In genomic region chr11:98329081-98329959, GRCm38 (mm10) we compare ENCODE assay signal across 8 mouse cellular contexts. TPM values are rescaled to one million over a fixed set of nuclear protein-coding genes. Genes with fewer than 3 reads are reported as not detected.
DNase-seq lines count a peak whose midpoint lies in the region; ATAC-seq lines count a peak whose summit lies in the region.

Gene Neurod2, minus strand, starts transcription at chr11:98329648.

- H3K9ac ChIP-seq in heart, embryonic 12.5 days = no peak within 1 kb of the TSS
- H3K9ac ChIP-seq in limb, embryonic 11.5 days (ENCODE audit: low read length) = no peak within 1 kb of the TSS

- no peaks in the 10 kb centered on the region for H3K9me3 ChIP-seq in heart, embryonic 12.5 days (replicated peaks)
- no peaks in the 10 kb centered on the region for H3K9me3 ChIP-seq in hindbrain, embryonic 10.5 days
- H3K9me3 ChIP-seq in limb, embryonic 11.5 days (ENCODE audit: control insufficient read depth, low read length) = no peaks in the 10 kb centered on the region

- no peak within 1 kb of the TSS for H3K27ac ChIP-seq in heart, embryonic 12.5 days (ENCODE audit: poor library complexity, severe bottlenecking)
- peak within 1 kb of the TSS; percentile 4; the same call in 1 of the 2 replicates for H3K27ac ChIP-seq in hindbrain, embryonic 10.5 days
- no peak within 1 kb of the TSS for H3K27ac ChIP-seq in limb, embryonic 11.5 days (replicated peaks; ENCODE audit: low read depth, low read length)

- peaks cover 25% of the 10 kb centered on the region for H3K4me1 ChIP-seq in heart, embryonic 12.5 days (replicated peaks)
- H3K4me1 ChIP-seq in hindbrain, embryonic 10.5 days (replicated peaks) = peaks cover 40% of the 10 kb centered on the region
- 0 out of 2 replicates have a peak, but pooled peaks cover 7% of the 10 kb centered on the region for H3K4me1 ChIP-seq in limb, embryonic 11.5 days (ENCODE audit: control insufficient read depth, insufficient read depth, low read length)

- H3K4me3 ChIP-seq in heart, embryonic 12.5 days = peak within 1 kb of the TSS; percentile 37
- H3K4me3 ChIP-seq in hindbrain, embryonic 10.5 days = peak within 1 kb of the TSS; percentile 43
- H3K4me3 ChIP-seq in limb, embryonic 11.5 days (ENCODE audit: low read depth, low read length) = peak within 1 kb of the TSS; percentile 17; the same call in 1 of the 2 replicates

- 4% methylated on average over 38 of the region's 38 CpGs for WGBS in heart, embryonic 12.5 days
- 1% methylated on average over 38 of the region's 38 CpGs for WGBS in hindbrain, embryonic 10.5 days
- 3% methylated on average over 38 of the region's 38 CpGs for WGBS in limb, embryonic 11.5 days

- H3K4me2 ChIP-seq in heart, embryonic 12.5 days = peak within 1 kb of the TSS; percentile 64
- H3K4me2 ChIP-seq in limb, embryonic 11.5 days (ENCODE audit: low read depth, severe bottlenecking) = peak within 1 kb of the TSS; percentile 17; the same call in 1 of the 2 replicates

- ATAC-seq in heart, embryonic 12.5 days (ENCODE audit: insufficient number of reproducible peaks, low FRiP score) = no peak
- ATAC-seq in cerebellum, adult (ENCODE audit: insufficient number of reproducible peaks, low FRiP score, low TSS enrichment) = peak; percentile 65; the same call in 1 of the 2 replicates
- no peak for ATAC-seq in limb, embryonic 11.5 days (ENCODE audit: insufficient number of reproducible peaks, low FRiP score, low TSS enrichment, low read depth)

- no peaks in the 10 kb centered on the region for H3K36me3 ChIP-seq in heart, embryonic 12.5 days
- no peaks in the 10 kb centered on the region for H3K36me3 ChIP-seq in hindbrain, embryonic 10.5 days
- H3K36me3 ChIP-seq in limb, embryonic 11.5 days (ENCODE audit: control insufficient read depth, insufficient read depth, low read length) = no peaks in the 10 kb centered on the region

- H3K27me3 ChIP-seq in heart, embryonic 12.5 days (replicated peaks) = peaks cover 98% of the 10 kb centered on the region
- H3K27me3 ChIP-seq in hindbrain, embryonic 10.5 days (ENCODE audit: insufficient read depth, poor library complexity, severe bottlenecking) = peaks cover 100% of the 10 kb centered on the region
- H3K27me3 ChIP-seq in limb, embryonic 11.5 days (ENCODE audit: control insufficient read depth, insufficient read depth, low read length) = peaks cover 96% of the 10 kb centered on the region

- DNase-seq in heart, postnatal 4 days = no peak
- DNase-seq in hindbrain, embryonic 10.5 days (ENCODE audit: low spot score) = peak; percentile 31
- DNase-seq in limb, embryonic 11.5 days (ENCODE audit: low spot score) = no peak
- DNase-seq in right cerebral cortex, postnatal 4 days = peak; percentile 82
- DNase-seq in adrenal gland, adult 8-10 months = no peak
- no peak for DNase-seq in adrenal gland, adult 18-20 months (ENCODE audit: low spot score in 2 of 2)

RNA-seq across cellular contexts. Expression of gene Neurod2, which starts in this region (rescaled TPM):
- not detected in 2 replicates for polyA plus RNA-seq in heart, embryonic 12.5 days (2016; fragmentation: Nextera tagmentation; extraction: Ambion mirVana)
- total RNA-seq in heart, postnatal 4 days (2021) = not detected
- polyA plus RNA-seq in hindbrain, embryonic 10.5 days (2016; fragmentation: Nextera tagmentation; extraction: Ambion mirVana) = 0.07 and 0.13 TPM in 2 replicates
- polyA plus RNA-seq in limb, embryonic 11.5 days (2014; fragmentation: Nextera tagmentation; extraction: Ambion mirVana) = not detected in 2 replicates
- not detected for total RNA-seq in adrenal gland, adult 8-10 months (2022)
- total RNA-seq in adrenal gland, adult 18-20 months (2021) = not detected

Comparison
In these comparisons a context has a peak if more than half of its experiments do, and no peak if none do; other contexts are left out.
1. Peak in DNase-seq, H3K4me3 ChIP-seq and H3K27ac ChIP-seq in hindbrain, embryonic 10.5 days; RNA of the gene not detected or under 1 TPM.